Mouse (Mus musculus) retina, postnatal 7 days (tissue): ENCODE results near the gene Myo6.

Experiments
- DNase-seq: peaks from one replicate; pipeline ENCODE4 v3.0.0-alpha.2; 2012; ENCODE audit warnings: low read depth, low spot score

The Myo6 gene

DNA sequence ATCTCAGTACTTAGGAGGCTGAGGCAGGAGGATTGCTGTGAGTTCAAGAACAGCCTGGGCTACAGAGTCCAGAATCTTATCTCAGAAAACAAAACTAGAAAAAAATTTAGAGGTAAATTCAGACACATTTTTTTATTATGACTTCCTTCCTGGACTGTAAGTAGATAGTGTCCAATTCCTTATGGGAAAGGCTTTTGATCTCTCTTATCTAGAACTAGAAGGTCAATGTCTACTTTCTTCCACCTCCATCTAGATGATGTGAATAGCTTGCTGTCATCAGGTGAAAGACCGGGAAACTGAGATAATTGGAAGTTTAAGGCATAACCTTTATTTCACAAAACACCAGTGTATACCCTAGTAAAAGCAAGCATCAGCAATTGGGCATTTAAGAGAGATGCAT, 16.9 kb downstream of the Myo6 start:
- no peak for DNase-seq

DNA sequence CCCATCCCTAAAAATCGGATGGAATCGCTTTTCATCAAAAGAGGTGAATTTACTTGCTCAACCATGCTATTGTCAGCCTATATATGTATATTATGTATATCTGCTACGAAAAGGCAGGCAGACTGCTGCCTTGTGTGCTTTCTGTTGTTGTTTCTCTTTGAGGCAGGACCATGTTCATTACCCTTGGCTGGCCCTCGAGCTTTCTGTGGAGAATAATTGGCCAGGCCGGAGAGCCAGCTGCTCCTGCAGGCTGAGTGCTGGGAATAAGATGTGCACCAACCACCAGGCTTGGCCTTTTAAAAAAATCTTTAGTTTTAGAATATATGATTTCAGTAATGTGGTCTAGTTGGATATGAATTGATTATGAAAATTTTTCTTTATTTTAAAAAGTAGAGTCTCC, 19.3 kb downstream of the Myo6 start:
- no peak for DNase-seq

DNA sequence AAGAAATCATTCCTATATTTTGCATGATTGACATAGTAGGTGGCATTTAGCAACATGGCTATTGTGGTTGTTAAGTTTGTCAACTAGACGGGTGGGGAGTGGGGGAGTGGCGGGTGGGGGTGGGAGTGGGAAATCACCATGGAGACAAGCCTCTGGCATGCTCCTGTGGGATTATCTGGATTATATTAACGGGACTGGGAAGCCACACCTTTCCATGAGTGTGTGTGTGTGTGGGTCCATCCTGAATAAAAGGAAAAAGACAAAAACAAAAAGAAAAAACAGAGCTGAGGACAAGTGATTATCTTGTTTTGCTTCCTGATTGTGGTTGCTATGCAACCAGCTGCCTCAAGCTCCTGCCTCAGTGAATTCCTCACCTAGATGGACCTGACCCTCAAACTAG, 20.9 kb downstream of the Myo6 start:
- no peak for DNase-seq

DNA sequence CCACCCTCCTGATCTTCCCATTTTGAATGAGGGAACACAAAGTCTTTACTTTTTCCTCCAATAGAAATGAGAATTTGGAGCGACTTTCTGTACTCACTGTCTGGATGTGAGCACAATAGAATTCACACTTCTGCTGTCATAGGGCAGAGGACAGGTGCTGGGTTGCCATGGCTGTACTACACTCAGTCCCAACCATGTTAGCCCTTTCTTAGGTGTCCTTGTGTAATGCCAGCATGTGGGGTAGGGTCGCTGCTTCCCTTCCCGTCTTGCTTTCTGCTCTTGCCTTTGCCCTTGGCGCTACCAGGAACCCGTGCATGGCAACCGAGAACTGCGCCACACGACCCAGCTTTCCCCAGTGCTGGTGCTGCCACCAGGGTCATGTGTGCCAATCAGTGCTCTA, 21.9 kb downstream of the Myo6 start:
- no peak for DNase-seq

DNA sequence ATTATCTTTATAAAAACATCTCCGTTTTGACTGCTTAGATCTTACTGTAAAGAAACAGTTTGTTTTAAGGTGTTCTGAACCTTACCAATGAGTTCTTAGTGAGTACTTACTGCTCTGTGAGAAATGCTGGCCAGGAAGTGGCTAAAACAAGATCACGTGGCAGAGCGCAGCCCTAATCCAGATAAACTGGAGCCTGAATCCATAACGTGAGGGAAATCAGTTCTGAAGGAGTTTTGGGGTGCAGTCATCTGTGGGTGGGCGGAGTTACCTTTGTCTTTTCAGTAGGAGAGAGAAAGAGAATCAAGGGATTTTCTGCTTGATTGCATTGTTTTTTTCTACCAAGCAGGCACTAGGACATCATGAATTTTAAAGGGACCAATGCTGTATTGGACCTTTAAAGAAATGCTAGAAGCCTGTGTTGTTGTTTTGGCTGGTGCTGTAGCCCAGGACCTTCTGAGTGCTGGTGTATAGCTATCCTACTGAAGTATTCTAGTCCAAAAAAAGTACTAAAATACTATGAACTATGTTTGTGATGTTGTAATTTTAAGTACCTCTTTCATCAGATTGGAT, 23.6 kb downstream of the Myo6 start:
- DNase-seq: no peak

DNA sequence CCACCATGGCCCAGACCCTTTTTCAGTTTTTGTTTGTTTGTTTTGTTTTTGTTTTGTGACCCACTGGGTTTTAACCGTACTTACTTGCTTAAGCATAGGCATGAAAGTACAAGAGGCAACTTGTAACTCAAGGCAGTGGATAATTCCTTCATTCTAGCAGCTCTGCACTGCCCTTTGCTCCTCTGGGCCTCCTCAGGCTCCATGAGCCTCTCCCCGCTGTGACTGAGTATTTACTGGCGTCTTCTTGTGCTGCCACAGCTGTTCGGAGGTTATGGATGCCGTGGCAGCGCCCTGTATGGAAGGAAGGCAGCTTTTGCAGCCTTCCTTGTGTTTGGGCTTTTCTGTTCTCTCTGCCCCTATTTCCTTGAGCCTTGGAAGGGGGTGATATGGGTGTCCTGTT, 26.4 kb downstream of the Myo6 start:
- DNase-seq: no peak

DNA sequence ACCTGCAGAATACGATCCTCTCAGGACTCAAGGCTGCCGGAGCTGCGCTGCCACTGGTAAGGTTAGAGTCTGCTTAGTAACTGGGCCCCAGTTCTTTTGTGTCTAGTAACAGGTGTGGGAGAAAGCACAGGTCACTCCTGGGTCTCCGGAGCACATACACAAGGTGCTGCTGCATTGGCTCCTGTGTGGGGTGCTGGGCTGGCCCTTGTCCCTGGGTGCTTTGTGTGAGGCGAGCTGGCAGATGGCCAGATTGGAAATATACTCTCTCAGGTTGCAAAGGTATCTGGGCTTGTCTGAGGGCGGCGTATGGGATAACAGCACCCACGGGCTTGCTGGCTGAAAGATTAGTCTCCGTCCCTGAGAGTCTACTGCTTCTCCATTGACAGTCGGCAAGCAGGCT, 27.5 kb downstream of the Myo6 start:
- DNase-seq: no peak

DNA sequence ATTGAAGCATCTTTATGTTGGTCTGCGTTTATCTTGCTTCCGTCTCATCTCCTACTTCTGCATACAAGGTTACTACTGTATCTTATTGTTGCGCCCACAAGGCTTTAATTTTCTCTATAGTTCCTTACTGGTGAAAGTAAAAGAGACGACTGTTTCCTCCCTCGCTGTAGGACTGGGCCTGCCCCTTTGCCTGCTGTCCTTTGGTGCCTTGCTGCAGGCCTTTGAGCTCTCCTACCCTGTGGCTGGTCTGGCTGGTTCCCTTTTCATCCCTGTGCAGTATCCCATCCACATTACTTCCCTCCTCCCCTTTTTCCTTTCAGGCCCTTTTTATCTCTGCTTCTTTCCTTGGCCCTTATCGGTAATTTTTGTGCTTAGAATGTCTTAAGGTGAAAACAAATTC, 29.6 kb downstream of the Myo6 start:
- no peak for DNase-seq

DNA sequence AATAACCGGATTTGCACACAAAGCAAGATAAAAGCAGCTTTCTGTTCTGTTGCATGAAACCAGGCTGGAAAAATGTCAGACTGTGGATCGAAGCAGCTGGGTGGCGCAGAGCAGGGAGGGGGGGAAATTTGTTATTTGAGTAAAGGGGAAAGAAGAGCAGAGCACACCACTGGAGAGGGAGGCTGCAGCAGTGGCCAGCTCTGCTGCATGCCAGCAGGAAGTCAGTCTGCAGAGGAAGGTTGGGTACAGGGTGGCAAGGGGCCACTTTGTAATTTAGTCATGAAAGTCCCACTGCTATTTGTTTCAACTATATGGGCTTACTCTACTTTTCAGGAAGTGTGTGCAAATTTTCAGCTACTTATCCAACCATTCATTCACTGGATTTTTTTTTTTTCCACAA, 31.3 kb downstream of the Myo6 start:
- no peak for DNase-seq

DNA sequence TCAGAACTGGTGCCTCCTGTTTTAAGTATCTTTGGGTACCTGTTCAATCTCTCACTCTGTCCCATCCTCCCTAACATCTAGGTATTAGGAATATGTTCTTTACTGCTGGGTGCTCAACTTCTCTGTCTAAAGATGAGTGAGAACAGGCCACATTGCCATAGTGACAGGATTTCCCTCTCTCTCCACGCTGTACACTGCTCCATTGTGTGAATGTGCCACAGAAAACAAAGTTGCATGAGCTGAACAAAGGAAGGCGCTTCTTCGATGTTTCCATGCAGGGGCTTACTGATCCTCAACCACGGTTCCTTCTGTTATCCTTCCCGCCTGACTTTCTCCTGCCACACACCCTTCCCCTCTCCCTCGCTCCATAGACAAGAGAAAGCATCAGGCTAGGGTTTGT, 32.4 kb downstream of the Myo6 start:
- no peak for DNase-seq

DNA sequence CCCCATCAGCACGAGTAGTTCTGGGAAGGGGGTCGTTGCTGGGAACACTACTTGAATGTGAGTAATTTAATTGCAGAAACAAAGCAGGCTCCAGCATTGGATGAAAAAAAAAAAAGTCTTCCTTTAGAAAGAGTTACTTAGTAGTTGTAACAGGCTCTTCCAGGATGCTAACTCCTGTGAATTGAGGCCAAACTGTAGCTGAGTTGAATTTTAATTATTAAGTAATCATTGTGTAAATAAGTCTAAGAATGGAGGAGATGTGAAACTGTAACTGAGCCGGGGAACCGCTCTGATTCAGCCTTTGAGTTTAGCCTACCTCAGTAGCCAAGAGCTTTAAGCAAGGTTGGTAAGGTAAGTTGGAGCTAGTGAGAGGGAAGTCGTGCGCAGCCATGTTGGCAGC, 36.0 kb downstream of the Myo6 start:
- no peak for DNase-seq

DNA sequence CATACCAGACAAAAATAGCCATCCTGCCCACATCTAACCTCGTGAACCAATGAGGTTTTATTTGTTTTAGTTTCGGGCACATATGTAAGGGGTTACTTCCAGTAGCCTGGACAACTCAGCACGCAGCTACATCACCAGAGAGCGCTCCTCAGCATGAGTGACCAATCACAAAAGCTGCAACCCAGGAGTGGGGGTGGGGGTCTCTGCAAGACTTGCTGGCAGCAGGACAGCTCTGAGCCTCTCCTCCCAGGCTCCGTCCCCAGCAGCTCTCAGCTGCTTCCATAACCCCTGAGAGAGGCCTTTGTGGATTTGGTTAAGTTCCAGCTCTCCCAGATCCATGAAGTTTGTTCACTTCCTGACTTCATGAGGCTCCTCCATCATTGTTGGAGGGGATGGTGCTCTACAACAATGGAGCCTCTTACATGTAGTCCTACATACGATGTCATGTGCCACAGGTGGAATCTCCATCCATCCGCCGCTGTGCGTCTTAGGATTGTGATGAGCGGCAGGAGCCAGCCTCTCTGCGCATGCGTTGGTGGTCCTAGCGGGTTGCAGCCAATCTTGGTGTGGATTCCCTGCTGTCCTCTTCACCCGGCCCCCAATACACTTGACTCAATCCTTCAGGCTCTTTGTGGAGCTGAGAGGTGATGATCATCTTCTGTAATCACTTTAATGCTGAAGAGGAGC, 37.7 kb downstream of the Myo6 start:
- DNase-seq: no peak

DNA sequence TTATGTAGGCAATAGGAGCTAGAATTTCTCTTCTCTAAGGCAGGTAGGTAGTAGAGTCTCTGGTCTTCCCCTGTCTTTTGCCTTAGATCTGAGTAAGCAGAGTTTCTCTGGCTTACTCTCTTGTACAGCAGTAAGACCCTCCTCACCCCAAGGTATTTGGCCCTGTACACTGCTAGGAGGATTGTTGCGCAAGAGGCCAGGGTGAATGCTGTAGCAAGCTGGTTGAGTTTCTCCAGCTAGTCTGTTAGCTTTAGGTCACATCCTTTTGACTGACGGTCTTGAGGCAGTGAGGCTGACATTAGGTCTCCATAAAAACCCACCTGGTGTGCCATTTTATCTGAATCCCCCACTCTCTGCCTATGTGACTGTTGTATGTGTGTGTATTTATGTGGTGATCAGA, 43.9 kb downstream of the Myo6 start:
- no peak for DNase-seq

DNA sequence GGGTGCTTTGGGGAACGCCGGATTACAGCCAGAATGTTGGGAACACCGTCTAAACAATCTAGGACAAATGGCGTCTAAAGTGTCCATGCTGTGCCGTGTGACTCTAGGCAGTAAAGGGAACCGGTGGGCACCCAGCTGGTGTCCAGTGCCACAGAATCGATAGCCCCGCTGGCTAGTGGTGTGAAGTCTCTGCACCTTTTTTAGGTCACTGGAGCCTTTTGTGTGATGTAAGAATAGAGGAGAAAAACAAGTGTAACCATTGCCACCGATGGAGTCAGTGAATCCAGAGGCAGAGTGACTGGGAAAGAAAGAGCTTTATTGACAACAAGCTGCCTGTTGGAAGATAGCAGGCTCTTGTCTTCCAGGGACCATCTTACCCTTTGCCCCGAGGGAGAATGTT, 44.6 kb downstream of the Myo6 start:
- no peak for DNase-seq

DNA sequence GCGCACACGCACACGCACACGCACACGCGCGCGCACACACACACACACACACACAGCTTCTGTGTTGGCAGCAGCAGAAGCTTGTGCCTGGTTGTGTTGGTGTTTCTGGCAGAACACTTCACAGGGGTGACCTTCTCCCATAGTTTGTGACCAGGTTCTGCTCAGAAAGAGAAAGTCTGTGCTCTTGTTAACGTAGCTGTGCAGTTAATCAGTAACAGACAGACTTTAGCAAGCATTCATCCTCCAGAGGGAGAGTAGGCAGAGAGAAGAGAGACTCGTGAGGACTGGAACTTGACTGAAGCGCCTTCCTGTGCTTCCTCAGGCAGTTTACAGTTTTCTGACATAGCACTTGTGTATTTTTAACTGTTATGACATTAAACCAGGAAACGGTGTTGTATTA, 45.3 kb downstream of the Myo6 start:
- DNase-seq: no peak

DNA sequence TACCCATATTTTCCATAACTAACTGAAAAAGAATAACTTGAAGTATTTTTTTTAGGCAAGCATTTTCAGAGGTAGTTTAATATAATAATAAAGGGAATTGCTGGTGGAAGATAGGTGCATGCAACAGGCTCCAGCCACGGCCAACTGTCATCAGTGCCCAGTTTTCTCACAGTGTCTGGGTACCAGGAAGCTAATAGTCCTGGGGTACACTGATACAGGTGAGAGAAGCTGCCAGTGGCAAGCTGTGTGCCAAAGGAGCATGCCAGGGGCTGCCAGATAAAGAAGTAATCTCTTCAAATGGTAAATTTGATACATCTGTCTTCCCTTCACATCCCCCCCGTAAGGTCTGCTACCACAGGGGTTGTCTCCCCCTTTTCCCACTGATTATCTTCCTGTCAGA, 48.6 kb downstream of the Myo6 start:
- DNase-seq: no peak

DNA sequence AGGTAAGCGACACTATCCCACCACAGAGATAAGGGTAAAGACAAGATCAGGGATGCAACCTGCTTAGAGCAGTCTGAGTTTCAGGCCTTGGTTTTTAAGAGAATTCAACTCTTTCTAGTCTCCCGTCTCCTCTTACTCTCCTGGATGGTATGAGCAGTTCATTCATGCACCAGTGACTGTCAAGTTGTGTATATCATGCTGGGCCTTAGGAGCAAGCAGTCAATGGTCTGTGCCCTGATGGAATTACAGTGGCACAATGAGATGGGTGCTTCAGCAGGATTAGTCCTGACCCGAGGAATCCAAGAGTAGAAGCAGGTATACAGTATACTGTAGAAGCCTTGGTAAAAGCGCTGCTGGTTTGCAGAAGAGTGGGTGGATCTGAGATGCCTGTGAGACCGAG, 50.7 kb downstream of the Myo6 start:
- no peak for DNase-seq

DNA sequence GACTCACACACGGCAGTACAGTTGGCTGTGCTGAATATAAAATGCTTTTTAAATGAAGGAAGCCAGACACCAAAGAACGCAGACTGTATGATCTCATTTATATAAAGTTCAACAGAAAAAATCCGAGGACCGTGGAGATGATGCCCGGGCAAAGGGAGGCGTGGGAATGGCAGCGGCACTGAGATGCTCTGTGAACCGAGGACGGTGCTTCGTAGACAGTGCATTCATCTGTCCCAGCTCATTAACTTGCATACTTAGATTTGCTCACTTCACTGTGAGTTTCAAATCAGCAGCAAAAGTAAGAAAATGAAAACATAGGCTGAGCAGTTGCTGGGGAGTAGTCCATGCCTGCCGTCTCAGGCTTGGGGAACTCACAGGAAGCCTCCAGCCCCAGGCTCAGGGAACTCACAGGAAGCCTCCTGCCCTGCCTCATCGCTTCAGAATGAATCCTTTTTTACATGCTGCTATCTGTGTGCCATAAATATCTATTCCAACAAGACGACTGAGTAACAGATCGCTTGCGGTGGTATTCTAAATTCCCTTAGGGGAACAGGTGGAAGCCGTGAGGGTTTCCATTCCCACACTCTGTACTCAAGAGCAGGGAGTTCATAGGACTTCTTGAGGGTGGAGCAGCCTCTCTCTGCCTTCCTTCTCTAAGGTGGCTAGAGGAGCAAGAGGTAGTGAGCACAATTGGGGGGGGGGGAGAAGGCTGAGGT, 52.1 kb downstream of the Myo6 start:
- no peak for DNase-seq

DNA sequence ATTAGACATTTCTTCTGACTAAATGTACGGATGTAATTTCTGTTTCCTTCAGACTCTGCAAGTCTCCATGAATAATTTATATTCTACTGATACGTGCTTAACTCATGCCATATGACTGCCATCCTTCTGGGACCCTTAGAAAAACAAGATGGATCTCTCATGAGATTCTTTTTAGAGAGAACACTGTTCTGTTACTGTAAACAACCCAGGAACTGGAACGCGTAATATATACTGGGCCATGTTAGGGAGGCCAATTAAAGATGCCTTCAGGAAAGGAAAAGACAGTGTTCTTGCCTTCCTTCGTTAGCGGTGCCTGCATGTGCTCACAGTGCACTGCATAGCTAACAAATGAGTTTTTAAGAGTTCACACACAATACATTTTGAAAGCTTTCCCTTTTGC, 53.9 kb downstream of the Myo6 start:
- no peak for DNase-seq

DNA sequence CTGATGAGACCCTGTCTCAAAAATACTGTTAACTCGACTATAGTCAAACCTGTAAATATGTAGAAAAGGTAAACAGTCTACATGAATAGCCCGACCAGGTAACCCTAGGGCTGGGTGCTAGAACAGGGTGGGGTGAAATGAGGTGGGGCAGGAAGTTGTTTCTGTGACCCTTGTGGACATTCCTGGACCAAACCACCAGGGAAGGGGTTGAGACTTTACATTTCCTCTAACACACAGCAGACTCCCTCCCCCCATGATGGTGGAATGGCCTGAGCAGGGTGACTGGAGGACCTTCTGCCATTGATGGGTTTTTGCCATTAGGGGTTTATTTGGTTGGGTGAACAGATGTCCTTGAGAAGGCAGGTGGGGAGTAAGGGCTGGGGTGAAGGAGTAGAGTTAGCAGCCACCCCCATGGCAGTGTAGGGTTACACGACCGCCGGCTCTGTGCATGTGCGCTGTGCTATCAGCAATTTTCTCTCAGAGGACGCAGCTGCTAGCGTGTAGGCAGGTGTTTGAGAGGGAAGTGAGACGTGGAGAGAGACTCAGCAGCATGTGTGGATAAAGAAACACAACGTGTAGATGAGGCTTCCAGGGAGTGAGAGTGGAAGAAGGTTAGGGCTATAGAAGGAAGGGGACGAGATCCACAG, 59.3 kb downstream of the Myo6 start:
- DNase-seq: no peak

DNA sequence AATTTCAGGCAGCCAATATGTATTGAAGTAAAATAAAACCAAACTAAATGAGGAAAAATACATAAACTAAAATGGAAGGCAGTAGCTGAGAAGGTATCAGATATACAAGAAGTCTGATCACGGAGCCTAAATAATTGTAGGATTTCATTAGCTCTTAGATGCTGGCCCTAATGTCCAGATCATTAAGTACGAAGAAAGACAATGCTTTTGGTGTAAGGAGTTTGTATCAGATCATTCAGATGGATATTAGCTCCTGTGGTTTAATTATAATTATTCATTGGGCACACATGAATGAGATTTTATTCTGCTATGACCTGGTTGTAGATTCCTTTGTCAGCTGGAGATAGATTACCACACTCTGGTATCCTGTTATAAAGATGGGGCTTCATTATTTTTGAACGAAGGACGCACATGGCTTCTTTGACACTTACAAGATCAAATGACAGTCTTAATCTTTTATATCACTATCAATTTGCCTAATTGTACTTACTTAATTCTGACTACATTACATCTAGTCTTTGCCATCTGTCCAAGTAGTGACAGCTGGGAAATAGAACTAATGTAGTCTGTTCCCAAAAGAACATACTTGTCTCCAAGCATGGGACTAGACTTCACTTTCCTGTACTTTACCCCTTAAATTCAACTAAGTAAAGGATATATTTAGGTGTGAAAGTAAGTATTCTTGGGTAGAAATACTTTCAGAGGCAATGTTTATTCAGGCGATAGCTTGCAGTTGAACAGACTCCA, 61.9 kb downstream of the Myo6 start:
- no peak for DNase-seq

DNA sequence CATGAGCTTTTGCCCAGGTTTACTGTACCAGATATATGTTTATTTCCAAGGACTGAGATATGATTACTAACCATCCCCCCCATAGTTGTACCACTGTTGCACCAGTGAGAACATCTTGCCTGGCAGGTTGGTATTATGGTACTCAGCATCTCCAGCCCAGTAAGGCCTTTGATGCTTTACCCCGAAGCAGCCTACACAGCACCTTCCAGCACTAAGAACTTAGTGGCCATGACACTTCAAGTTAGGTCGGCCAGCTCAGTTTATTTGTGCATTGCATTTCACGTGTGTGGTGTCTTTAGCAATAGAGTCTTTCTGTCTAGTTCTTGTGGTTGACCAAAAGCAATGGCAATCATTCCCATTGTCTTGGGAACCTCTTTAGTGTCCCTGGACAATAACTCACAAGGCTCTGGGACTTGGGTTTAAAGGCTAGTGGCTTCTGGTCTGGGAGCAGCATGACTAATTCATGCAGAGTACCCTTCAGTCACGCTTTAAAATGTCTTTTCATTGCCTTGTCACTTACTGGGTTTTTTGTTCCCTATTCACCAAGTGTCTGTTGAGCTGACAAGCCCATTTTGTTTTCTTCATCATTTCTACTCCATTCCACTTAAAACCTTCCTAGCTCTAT, 69.1 kb downstream of the Myo6 start:
- DNase-seq: no peak
